In genomic region chr3:79970070-79970469, GRCm38 (mm10) we compare ENCODE assay signal across 18 mouse cellular contexts.
DNase-seq lines count a peak whose midpoint lies in the region; ATAC-seq and TF ChIP-seq lines count a peak whose summit lies in the region.
"Had no signal": no experiment of that assay in that cellular context is flagged by ENCODE, and none has a peak within 500 bp of the region (broad histone marks: within the 10 kb centered on the region; RNA-seq: fewer than 3 reads in every experiment).

No protein-coding gene starts in this region.

- intact Hi-C loops in heart, adult 2 months (cut with DNase I): loop anchor here (5.0 kb wide), 1 partner anchor 33 kb away; no protein-coding TSS in a partner anchor

- no peak overlapping the region for H3K4me2 ChIP-seq in liver, postnatal 0 days (ENCODE audit: low read depth, low read length)
- no peak overlapping the region for H3K4me2 ChIP-seq in liver, embryonic 14.5 days (ENCODE audit: low read depth)
- H3K4me2 ChIP-seq: forebrain, embryonic 12.5 days; limb, embryonic 12.5 days; lung, embryonic 14.5 days; neural tube, embryonic 12.5 days; stomach, embryonic 15.5 days had no signal

- peaks cover 17% of the 10 kb centered on the region for H3K4me1 ChIP-seq in heart, adult 2 months (ENCODE audit: control insufficient read depth, insufficient read depth, low read length)
- H3K4me1 ChIP-seq in liver, postnatal 0 days (ENCODE audit: insufficient read depth): peaks cover 5% of the 10 kb centered on the region
- peaks cover 15 to 27% of the 10 kb centered on the region in 2 experiments for H3K4me1 ChIP-seq in liver, embryonic 14.5 days (replicated peaks; ENCODE audit: control insufficient read depth in 2 of 2, insufficient read depth in 2 of 2, low read length in 1 of 2)
- H3K4me1 ChIP-seq: forebrain, embryonic 12.5 days; limb, embryonic 12.5 days; neural tube, embryonic 12.5 days; stomach, embryonic 15.5 days had no signal

- no peaks in the 10 kb centered on the region for H3K9me3 ChIP-seq in liver, postnatal 0 days (ENCODE audit: low read length)
- H3K9me3 ChIP-seq in liver, embryonic 14.5 days (ENCODE audit: control insufficient read depth, low read length): no peaks in the 10 kb centered on the region
- H3K9me3 ChIP-seq: forebrain, embryonic 12.5 days; limb, embryonic 12.5 days; neural tube, embryonic 12.5 days; stomach, embryonic 15.5 days had no signal

- no peak for TF ChIP-seq POLR2A in heart, adult 2 months (IDR thresholded peaks at IDR 0.05; ENCODE audit: insufficient read depth, low read depth, low read length)

- H3K79me2 ChIP-seq in heart, adult 2 months (replicated peaks; ENCODE audit: control insufficient read depth, insufficient read depth, low read length): no peaks in the 10 kb centered on the region

- H3K4me3 ChIP-seq in heart, adult 2 months: no peak overlapping the region
- no peak overlapping the region for H3K4me3 ChIP-seq in liver, postnatal 0 days (ENCODE audit: low read depth, low read length)
- H3K4me3 ChIP-seq in liver, embryonic 14.5 days (ENCODE audit: insufficient read depth in 1 of 2, low read depth in 2 of 2, low read length in 2 of 2): no peak overlapping the region
- H3K4me3 ChIP-seq: forebrain, embryonic 12.5 days; left cerebral cortex, adult 2 months; limb, embryonic 12.5 days; neural tube, embryonic 12.5 days; stomach, embryonic 15.5 days had no signal

- H3K36me3 ChIP-seq in heart, adult 2 months (ENCODE audit: control insufficient read depth, insufficient read depth, low read length): peaks cover 26% of the 10 kb centered on the region
- no peaks in the 10 kb centered on the region for H3K36me3 ChIP-seq in liver, postnatal 0 days (replicated peaks; ENCODE audit: insufficient read depth, low read length)
- H3K36me3 ChIP-seq in liver, embryonic 14.5 days (replicated peaks; ENCODE audit: control insufficient read depth, insufficient read depth, low read depth): no peaks in the 10 kb centered on the region
- H3K36me3 ChIP-seq: forebrain, embryonic 12.5 days; limb, embryonic 12.5 days; neural tube, embryonic 12.5 days; stomach, embryonic 15.5 days had no signal

- 0 out of 2 replicates have a peak, but pooled peaks have one; percentile 39 for TF ChIP-seq EP300 in heart, adult 2 months (IDR thresholded peaks at IDR 0.05; ENCODE audit: insufficient read depth, low read depth, low read length)
- no peak for TF ChIP-seq EP300 in liver, postnatal 0 days (IDR thresholded peaks at IDR 0.05; ENCODE audit: low read depth)
- TF ChIP-seq EP300 in liver, embryonic 14.5 days (IDR thresholded peaks at IDR 0.05; ENCODE audit: low read depth): no peak

- DNase-seq in heart, adult 2 months: peak; percentile 36 to 40
- no peak for DNase-seq in heart, adult 8-10 months (ENCODE audit: low spot score)
- DNase-seq in liver: peak; percentile 21
- no peak for DNase-seq in liver, postnatal 0 days
- DNase-seq in gastrocnemius, postnatal 25 days: peak; percentile 27
- DNase-seq in liver, embryonic 14.5 days (ENCODE audit: low read depth in 3 of 3, low spot score in 3 of 3): no peak
- DNase-seq in ovary, postnatal 10 days (ENCODE audit: low spot score): no peak
- DNase-seq: cerebellum, adult 11 months; cerebellum, postnatal 25 days; kidney, postnatal 14 days; lung, embryonic 14.5 days had no signal

- WGBS in heart, adult 2 months: 26% methylated on average over 2 of the region's 2 CpGs
- 61% methylated on average over 2 of the region's 2 CpGs for WGBS in liver, postnatal 0 days (ENCODE audit: insufficient replicate concordance)
- WGBS in liver, embryonic 14.5 days (ENCODE audit: insufficient replicate concordance): 27% methylated on average over 2 of the region's 2 CpGs

- H3K27ac ChIP-seq in heart, adult 2 months: peak overlapping the region; percentile 51
- H3K27ac ChIP-seq in liver, postnatal 0 days (ENCODE audit: low read depth): no peak overlapping the region
- no peak overlapping the region for H3K27ac ChIP-seq in liver, embryonic 14.5 days
- H3K27ac ChIP-seq: forebrain, embryonic 12.5 days; hindbrain, postnatal 0 days; left cerebral cortex, adult 2 months; limb, embryonic 12.5 days; neural tube, embryonic 12.5 days; stomach, embryonic 15.5 days had no signal

- no peak overlapping the region for H3K9ac ChIP-seq in heart, adult 2 months (ENCODE audit: low read depth, low read length)
- no peak overlapping the region for H3K9ac ChIP-seq in liver, postnatal 0 days (replicated peaks)
- H3K9ac ChIP-seq in liver, embryonic 14.5 days (replicated peaks): no peak overlapping the region
- H3K9ac ChIP-seq: forebrain, embryonic 12.5 days; limb, embryonic 12.5 days; lung, embryonic 14.5 days; neural tube, embryonic 12.5 days; stomach, embryonic 15.5 days had no signal

- H3K27me3 ChIP-seq in heart, adult 2 months (ENCODE audit: control insufficient read depth, insufficient read depth, low read length): no peaks in the 10 kb centered on the region
- no peaks in the 10 kb centered on the region for H3K27me3 ChIP-seq in liver, postnatal 0 days (ENCODE audit: insufficient read depth, low read length)
- no peaks in the 10 kb centered on the region for H3K27me3 ChIP-seq in liver, embryonic 14.5 days (ENCODE audit: control insufficient read depth, insufficient read depth, low read length)
- H3K27me3 ChIP-seq: forebrain, embryonic 12.5 days; limb, embryonic 12.5 days; neural tube, embryonic 12.5 days; stomach, embryonic 15.5 days had no signal

- no peak for TF ChIP-seq CTCF in heart, adult 2 months (IDR thresholded peaks at IDR 0.05)
- TF ChIP-seq CTCF in liver, postnatal 0 days (IDR thresholded peaks at IDR 0.05; ENCODE audit: low read depth): no peak
- TF ChIP-seq CTCF in liver, embryonic 14.5 days (IDR thresholded peaks at IDR 0.05; ENCODE audit: low read depth): no peak

- ATAC-seq in liver, postnatal 0 days: no peak
- ATAC-seq in liver, embryonic 14.5 days (ENCODE audit: insufficient read depth): peak; percentile 46
- no peak for ATAC-seq in frontal cortex, adult (ENCODE audit: low TSS enrichment)
- ATAC-seq: hindbrain, postnatal 0 days had no signal

Comparison
In these comparisons a context has a peak if more than half of its experiments do, and no peak if none do; other contexts are left out.
1. DNase-seq: peak in heart, adult 2 months (2 of 2), liver (single experiment) and gastrocnemius, postnatal 25 days (single experiment); none in heart, adult 8-10 months (single experiment), liver, postnatal 0 days (single experiment), liver, embryonic 14.5 days (0 of 3) and ovary, postnatal 10 days (single experiment).